In genomic region chr3:78908196-78908844, GRCm38 (mm10) we compare ENCODE assay signal across 11 mouse cellular contexts.
DNase-seq lines count a peak whose midpoint lies in the region; ATAC-seq lines count a peak whose summit lies in the region.
"Had no signal": no experiment of that assay in that cellular context is flagged by ENCODE, and none has a peak within 500 bp of the region (broad histone marks: within the 10 kb centered on the region; RNA-seq: fewer than 3 reads in every experiment).

No protein-coding gene starts in this region.

- H3K27me3 ChIP-seq in hindbrain, embryonic 14.5 days (ENCODE audit: control insufficient read depth, insufficient read depth, low read length): no peaks in the 10 kb centered on the region
- H3K27me3 ChIP-seq: liver, embryonic 13.5 days had no signal

- peak overlapping the region; percentile 27; the same call in 1 of the 2 replicates for H3K27ac ChIP-seq in hindbrain, embryonic 14.5 days
- H3K27ac ChIP-seq: liver, embryonic 13.5 days had no signal

- no peak for DNase-seq in frontal cortex, postnatal 10 days (ENCODE audit: low spot score in 2 of 2)
- peak; percentile 18 to 69 for DNase-seq in layer of hippocampus, adult 18-20 months (ENCODE audit: low spot score in 2 of 2)
- DNase-seq in layer of hippocampus, postnatal 36 days: no peak
- DNase-seq in Muller cell, postnatal 12 days (ENCODE audit: inconsistent ontology term): peak; percentile 71
- DNase-seq in hindbrain, embryonic 14.5 days (ENCODE audit: low spot score): no peak
- DNase-seq in embryo, embryonic 11 days: no peak
- DNase-seq in retina, embryonic 14.5 days (ENCODE audit: low spot score): no peak
- DNase-seq: gastrocnemius, postnatal 14 days; kidney, adult 8-10 months; liver, embryonic 13.5 days had no signal

- no peaks in the 10 kb centered on the region for H3K36me3 ChIP-seq in hindbrain, embryonic 14.5 days (replicated peaks; ENCODE audit: control insufficient read depth, insufficient read depth)
- H3K36me3 ChIP-seq: liver, embryonic 13.5 days had no signal

- peak; percentile 92 for ATAC-seq in frontal cortex, adult (ENCODE audit: low TSS enrichment)
- 0 out of 2 replicates have a peak, but pooled peaks have one; percentile 35 for ATAC-seq in hindbrain, embryonic 14.5 days (ENCODE audit: low FRiP score)

- no peak overlapping the region for H3K4me2 ChIP-seq in hindbrain, embryonic 14.5 days (replicated peaks)
- H3K4me2 ChIP-seq: liver, embryonic 13.5 days had no signal

- no peak overlapping the region for H3K4me3 ChIP-seq in hindbrain, embryonic 14.5 days (replicated peaks; ENCODE audit: low read length)
- H3K4me3 ChIP-seq: liver, embryonic 13.5 days had no signal

- 51% methylated on average over 1 of the region's 1 CpGs for WGBS in hindbrain, embryonic 14.5 days

- 0 out of 2 replicates have a peak, but pooled peaks cover 5% of the 10 kb centered on the region for H3K4me1 ChIP-seq in hindbrain, embryonic 14.5 days (replicated peaks; ENCODE audit: control insufficient read depth, insufficient read depth, low read length)
- H3K4me1 ChIP-seq: liver, embryonic 13.5 days had no signal

- H3K9ac ChIP-seq in hindbrain, embryonic 14.5 days: no peak overlapping the region
- H3K9ac ChIP-seq: liver, embryonic 13.5 days had no signal

- H3K9me3 ChIP-seq in hindbrain, embryonic 14.5 days (ENCODE audit: control insufficient read depth, low read length): no peaks in the 10 kb centered on the region
- H3K9me3 ChIP-seq: liver, embryonic 13.5 days had no signal

Comparison
In these comparisons a context has a peak if more than half of its experiments do, and no peak if none do; other contexts are left out.
1. DNase-seq: peak in layer of hippocampus, adult 18-20 months (2 of 2) and Muller cell, postnatal 12 days (single experiment); none in frontal cortex, postnatal 10 days (0 of 2), layer of hippocampus, postnatal 36 days (0 of 2), hindbrain, embryonic 14.5 days (single experiment), embryo, embryonic 11 days (single experiment) and retina, embryonic 14.5 days (single experiment).